Mouse (Mus musculus) urinary bladder, postnatal 4 days (tissue): ENCODE data around the gene 4933405O20Rik.

ENCODE experiments used
- DNase-seq, 2 experiments: peaks; one replicate each; pipeline ENCODE4 v3.0.0; 2021 to 2022; ENCODE audit warnings: low spot score in 2 of 2

Gene 4933405O20Rik

DNA sequence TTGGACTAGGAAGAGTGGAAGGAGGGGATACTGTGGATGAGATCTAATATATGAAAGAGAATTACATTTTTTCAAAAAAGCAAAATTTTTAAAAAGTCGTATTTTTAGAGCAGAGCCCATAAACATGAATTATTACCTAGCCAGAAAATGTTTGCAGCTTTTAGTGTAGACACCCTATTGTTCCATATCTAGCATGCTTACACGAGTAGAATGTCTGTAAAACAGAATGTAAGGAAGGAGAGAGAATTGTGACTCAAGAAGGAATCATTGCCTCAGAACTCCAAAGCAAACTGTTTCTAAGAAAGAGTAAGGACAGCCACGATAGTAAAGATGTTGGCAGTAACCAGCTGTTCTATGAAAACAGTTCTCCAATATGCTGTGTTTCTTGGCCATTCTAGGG lies at the start of gene 4933405O20Rik:
Gene 4933405O20Rik (plus strand): TSS at position 301 of the 400 bp plus-strand sequence.
- no peak for DNase-seq

DNA sequence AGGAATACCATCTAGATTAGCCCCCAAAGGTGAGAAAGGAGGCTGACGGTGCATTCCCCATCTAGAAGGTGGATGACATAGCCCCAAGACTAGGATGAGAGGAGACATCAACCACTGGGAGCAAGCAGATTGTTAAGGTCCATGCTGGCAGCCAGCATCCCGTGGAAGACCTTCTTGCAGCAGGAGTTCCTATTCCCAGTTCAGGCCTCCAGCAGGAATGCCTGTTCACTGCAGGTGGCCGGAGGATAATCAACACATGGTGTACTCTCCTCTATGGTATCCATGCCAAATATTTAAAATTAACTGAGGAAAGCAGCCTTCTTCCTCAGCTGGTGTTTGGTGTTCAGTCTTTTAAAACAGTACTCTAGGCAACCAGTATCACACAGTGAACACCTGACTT lies 49.4 kb upstream of the 4933405O20Rik start:
- no peak for DNase-seq

DNA sequence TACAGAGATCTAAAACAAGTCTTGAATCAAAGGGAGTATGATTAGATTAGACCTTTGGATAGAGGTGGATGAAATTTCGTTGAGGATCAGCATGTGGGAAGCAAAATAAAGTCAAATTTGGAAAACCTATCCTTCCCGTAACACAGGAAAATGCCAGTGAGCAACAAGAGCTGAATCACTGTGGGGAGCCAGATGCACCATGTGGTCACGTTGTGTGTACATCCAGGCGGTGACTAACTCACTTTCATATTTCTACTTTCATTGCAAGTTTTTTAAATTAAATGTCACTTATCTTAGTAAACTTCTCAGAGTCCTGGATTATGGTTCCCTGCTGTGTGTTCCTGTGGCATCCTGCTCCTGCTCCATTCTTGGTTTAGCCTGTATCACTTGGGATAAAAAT lies 47.6 kb upstream of the 4933405O20Rik start:
- DNase-seq, result no peak

DNA sequence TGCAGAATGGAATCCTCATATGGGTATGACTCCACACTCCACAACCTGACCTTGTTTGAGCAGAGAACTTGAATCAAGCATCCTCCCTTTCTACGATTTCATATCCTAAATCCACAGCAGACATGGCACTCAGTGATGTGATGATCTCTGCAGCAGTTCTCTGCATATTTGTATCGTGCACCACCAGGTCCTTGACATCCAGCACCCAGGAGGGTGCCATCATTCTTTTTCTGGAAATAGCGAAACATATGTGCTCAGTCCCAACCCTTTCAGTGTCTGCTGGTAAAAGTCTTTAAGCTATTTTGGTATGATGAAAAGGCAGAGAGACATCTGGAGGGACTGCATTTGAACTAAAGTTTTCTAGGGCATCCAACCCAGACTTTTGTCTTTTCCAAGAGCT lies 36.3 kb upstream of the 4933405O20Rik start:
- no peak for DNase-seq

DNA sequence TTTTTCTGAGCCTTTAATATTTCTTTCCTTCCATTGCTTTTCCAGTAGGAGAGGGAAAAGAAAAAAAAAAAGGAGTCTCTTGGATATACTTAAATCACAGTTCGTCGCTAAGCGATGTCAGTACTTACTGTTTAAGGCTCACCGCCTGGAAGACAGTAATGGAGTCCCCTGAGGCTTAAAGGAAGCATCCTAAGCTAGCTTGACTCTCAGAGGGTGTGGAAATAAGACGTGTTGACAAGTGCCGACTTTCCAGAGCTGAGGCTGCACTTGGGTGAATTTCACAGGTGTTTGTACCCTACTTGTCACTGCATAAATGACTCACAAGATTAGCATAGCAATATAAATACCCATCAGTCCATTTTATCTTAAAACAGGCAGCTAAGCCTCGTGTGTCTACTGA lies 25.1 kb upstream of the 4933405O20Rik start:
- DNase-seq, result no peak

DNA sequence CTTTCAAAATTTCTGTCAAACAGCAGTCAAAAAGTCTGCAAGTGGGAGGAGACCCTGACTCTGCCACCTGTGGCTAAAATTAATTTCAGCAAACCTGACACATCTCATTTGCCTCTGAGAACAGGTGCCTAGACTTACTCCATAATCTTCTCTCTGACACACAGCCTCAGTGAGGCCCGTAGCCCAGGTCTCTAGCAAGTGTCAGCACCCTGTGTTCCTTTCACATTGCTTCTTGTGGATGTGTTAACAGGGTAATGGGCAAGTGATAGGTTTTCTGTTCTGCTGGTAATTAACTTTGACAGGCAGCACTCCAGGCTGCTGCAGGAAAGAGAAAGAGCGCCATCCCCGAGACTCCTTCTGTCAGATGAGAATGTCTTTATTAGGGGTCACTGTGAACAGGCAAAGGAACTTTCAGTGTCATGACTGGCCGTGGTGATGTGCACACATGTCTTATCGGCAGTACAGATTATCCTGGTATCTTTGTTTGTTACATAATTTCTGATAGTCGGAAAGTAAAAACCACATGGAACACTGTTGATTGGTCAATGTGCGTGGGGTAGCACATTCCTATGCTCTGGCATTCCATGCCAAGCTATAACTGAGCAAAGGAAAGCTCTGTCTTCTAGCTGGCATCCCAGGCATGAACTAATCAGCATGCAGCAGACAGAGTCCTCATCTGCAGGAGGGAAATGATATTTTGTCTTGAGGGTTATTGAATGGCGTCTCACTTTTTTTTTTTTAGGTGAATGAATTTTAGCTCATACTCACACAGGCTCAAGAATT lies 10.2 kb upstream of the 4933405O20Rik start:
- DNase-seq, result no peak

DNA sequence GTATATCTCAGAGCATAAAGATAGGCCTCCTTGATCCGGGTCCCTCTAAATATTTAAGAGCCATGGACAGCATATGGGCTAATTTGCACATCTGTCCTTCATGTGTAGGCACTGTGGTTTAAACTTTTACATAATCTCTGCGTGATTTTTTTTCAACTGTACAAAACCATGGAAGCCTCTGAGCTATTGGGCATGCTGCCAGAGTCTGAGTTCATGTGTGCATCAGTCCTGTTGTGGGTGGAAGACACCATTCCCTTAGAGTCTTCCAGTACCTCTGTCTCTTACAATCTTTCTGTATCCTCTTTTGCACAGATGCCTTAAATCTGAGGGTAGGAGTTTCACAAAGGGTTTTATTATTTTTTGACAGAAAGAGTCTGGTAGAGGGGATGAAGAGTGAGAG lies 15.1 kb downstream of the 4933405O20Rik start:
- no peak for DNase-seq

DNA sequence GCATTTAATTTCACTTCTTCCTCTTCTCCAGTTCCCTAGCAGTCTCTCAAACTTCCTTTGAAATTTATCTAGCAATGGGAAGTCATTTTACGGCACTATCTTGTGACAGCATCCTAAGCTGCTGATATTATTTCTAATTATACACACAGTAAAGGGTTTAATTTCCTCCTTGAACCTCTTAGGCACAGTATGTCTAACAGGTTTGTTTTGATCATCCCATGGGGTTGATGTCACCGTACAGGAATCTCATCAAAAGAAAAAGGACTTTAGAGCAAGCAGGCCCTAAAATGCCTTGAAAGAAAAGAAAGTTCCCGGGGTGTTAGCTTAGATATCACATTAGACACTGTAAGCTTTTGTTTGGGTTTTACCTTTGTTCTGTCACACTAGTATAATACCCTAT lies 30.2 kb downstream of the 4933405O20Rik start:
- DNase-seq, result no peak

DNA sequence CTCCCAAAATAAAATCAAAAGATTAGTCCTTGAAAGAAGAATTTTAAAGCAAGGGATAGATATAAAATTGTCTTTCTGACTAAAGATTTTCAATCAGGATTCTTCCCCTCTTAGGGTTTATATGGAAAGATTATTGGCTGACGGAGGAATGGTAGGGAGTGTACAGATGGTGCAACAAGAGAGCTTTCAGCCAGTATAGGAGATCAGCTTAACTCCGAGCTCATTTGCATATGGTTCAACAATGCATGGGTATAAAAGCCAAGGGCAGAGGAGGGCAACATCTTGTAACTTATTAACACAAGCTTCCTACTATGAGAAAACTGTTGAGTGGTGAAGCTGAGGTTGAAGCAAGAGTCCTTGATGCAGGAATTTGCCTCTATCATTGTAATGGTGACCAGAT lies 34.2 kb downstream of the 4933405O20Rik start:
- DNase-seq, result no peak
